Mouse (Mus musculus) natural killer cell, adult 2 months (primary cell): Measurements from ENCODE around the gene Ctcfl.

Experiments used
- DNase-seq, 2 experiments: peaks; one replicate each; pipeline ENCODE4 v3.0.0; 2022; ENCODE audit warnings: low spot score in 2 of 2

Gene Ctcfl

GRCm38 (mm10) chr2:173083712-173084475 is 35.4 kb downstream of the Ctcfl start:
- peak; percentile 78 to 89 for DNase-seq

GRCm38 (mm10) chr2:173083106-173083505 is 36.2 kb downstream of the Ctcfl start:
- no peak for DNase-seq

GRCm38 (mm10) chr2:173082706-173083105 is 36.6 kb downstream of the Ctcfl start:
- peak in 1 of 2 experiments; percentile 32 for DNase-seq

GRCm38 (mm10) chr2:173080785-173081241 is 38.5 kb downstream of the Ctcfl start:
- peak; percentile 66 to 74 for DNase-seq

GRCm38 (mm10) chr2:173079766-173080549 is 39.4 kb downstream of the Ctcfl start:
- no peak for DNase-seq

- no peak for DNase-seq
Measured at GRCm38 (mm10) chr2:173076921-173077320, 42.4 kb downstream of the Ctcfl start.

GRCm38 (mm10) chr2:173073666-173074065 is 45.7 kb downstream of the Ctcfl start:
- DNase-seq, result no peak

GRCm38 (mm10) chr2:173072948-173073347 is 46.4 kb downstream of the Ctcfl start:
- DNase-seq, result no peak

GRCm38 (mm10) chr2:173064864-173065263 is 54.5 kb downstream of the Ctcfl start:
- no peak for DNase-seq

GRCm38 (mm10) chr2:173063219-173063618 is 56.1 kb downstream of the Ctcfl start:
- no peak for DNase-seq

- DNase-seq, result peak in 1 of 2 experiments; percentile 60
Measured at GRCm38 (mm10) chr2:173061443-173062351, 57.6 kb downstream of the Ctcfl start.

GRCm38 (mm10) chr2:173060450-173060849 is 58.9 kb downstream of the Ctcfl start:
- DNase-seq, result peak in 1 of 2 experiments; percentile 26

- DNase-seq, result no peak
Measured at GRCm38 (mm10) chr2:173058263-173058662, 61.1 kb downstream of the Ctcfl start.

- no peak for DNase-seq
Measured at GRCm38 (mm10) chr2:173057623-173058022, 61.7 kb downstream of the Ctcfl start.

- DNase-seq, result no peak
Measured at GRCm38 (mm10) chr2:173056882-173057315, 62.4 kb downstream of the Ctcfl start.

- DNase-seq, result no peak
Measured at GRCm38 (mm10) chr2:173056303-173056881, 62.9 kb downstream of the Ctcfl start.

- DNase-seq, result peak; percentile 64 to 75
Measured at GRCm38 (mm10) chr2:173053846-173054245, 65.5 kb downstream of the Ctcfl start.

- DNase-seq, result no peak
Measured at GRCm38 (mm10) chr2:173052881-173053280, 66.4 kb downstream of the Ctcfl start.

GRCm38 (mm10) chr2:173050604-173051382 is 68.5 kb downstream of the Ctcfl start:
- DNase-seq, result no peak

GRCm38 (mm10) chr2:173049817-173050216 is 69.5 kb downstream of the Ctcfl start:
- DNase-seq, result no peak
